ENCODE assay signal across 11 mouse cellular contexts in the genomic region with DNA sequence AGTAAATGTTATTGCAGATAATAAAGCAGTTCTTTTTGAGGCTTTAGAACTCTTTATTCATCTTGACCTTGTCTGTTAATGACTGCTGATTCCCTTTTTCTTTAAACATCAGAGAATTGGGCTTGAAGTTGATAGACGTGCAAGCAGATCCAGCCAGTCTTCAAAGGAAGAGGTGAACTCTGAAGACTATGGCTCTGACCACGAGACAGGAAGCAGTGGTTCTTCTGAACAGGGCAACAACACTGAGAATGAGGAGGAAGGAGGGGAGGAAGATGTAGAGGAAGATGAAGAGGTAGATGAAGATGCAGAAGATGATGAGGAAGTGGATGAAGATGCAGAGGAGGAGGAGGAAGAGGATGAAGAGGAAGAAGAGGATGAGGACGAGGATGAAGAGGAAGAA.
"Had no signal": no experiment of that assay in that cellular context is flagged by ENCODE, and none has a peak within 500 bp of the region (broad histone marks: within the 10 kb centered on the region; RNA-seq: fewer than 3 reads in every experiment).

No protein-coding gene starts in this region.

- H3K4me1 ChIP-seq: kidney, embryonic 15.5 days; limb, embryonic 13.5 days; liver, embryonic 15.5 days; midbrain, embryonic 12.5 days had no signal

- H3K27ac ChIP-seq: kidney, embryonic 15.5 days; limb, embryonic 13.5 days; liver, embryonic 15.5 days; midbrain, embryonic 12.5 days; stomach, postnatal 0 days had no signal

- ATAC-seq: midbrain, embryonic 16.5 days had no signal

- H3K4me3 ChIP-seq: kidney, embryonic 15.5 days; limb, embryonic 13.5 days; liver, embryonic 15.5 days; midbrain, embryonic 12.5 days had no signal

- H3K9me3 ChIP-seq: kidney, embryonic 15.5 days; limb, embryonic 13.5 days; liver, embryonic 15.5 days; midbrain, embryonic 12.5 days had no signal

- H3K4me2 ChIP-seq: kidney, embryonic 15.5 days; limb, embryonic 13.5 days; liver, embryonic 15.5 days; lung, embryonic 14.5 days; midbrain, embryonic 12.5 days had no signal

- DNase-seq: kidney, adult 2 months; kidney, postnatal 14 days; left cerebral cortex, postnatal 4 days; lung, embryonic 14.5 days; lung, postnatal 14 days had no signal

- H3K27me3 ChIP-seq: kidney, embryonic 15.5 days; limb, embryonic 13.5 days; liver, embryonic 15.5 days; midbrain, embryonic 12.5 days had no signal

- H3K9ac ChIP-seq: kidney, embryonic 15.5 days; limb, embryonic 13.5 days; liver, embryonic 15.5 days; lung, embryonic 14.5 days; midbrain, embryonic 12.5 days had no signal
